Mouse (Mus musculus) embryonic facial prominence, embryonic 11.5 days (tissue): ENCODE measurements around the gene Nutf2-ps1. TPM values are rescaled to one million over a fixed set of nuclear protein-coding genes. Genes with fewer than 3 reads are reported as not detected.

Experiments
- polyA plus RNA-seq: library from polyadenylated mRNA; unstranded; fragments of >200 nt; fragmentation: Nextera tagmentation; extraction: Ambion mirVana; gene quantifications from 2 replicates; pipeline ENCODE4 v1.2.1, GENCODE M21; 2014

Nutf2-ps1 gene
- polyA plus RNA-seq, 1 experiment from 2014 or later, result 549 TPM

Other genes with a start within 250 kb of the Nutf2-ps1 start
- 2.4 TPM in 1 of 2 replicates, not detected in the other for gene Gm10197, start 217.3 kb downstream of the Nutf2-ps1 start, polyA plus RNA-seq
- 52.6 and 57.3 TPM in 2 replicates for gene Smndc1, start 198.5 kb downstream of the Nutf2-ps1 start, polyA plus RNA-seq
- 4.2 and 5.1 TPM in 2 replicates for gene Dusp5, start 60.0 kb downstream of the Nutf2-ps1 start, polyA plus RNA-seq
- 88.7 and 103 TPM in 2 replicates for gene Smc3, start 11.3 kb upstream of the Nutf2-ps1 start, polyA plus RNA-seq
- gene Rbm20, start 88.2 kb upstream of the Nutf2-ps1 start, polyA plus RNA-seq, result 1.1 and 1.2 TPM in 2 replicates